Mouse (Mus musculus) MEL (cell line): ENCODE measurements at regions not wholly inside any gene's neighbourhood (a gene's known extent, or its start where the extent isn't known, plus 50 kb on each side); places are given as distances from the start of the nearest gene placed in this dataset.

Experiments used
- DNase-seq: peaks from one replicate; pipeline ENCODE4 v3.0.0; 2011; ENCODE audit warnings: low read depth, low spot score
- H3K27ac ChIP-seq: 2 replicates; pipeline ENCODE4 v1.5.1; 2012; ENCODE audit warnings: low read depth, mild to moderate bottlenecking, control low read depth, low read length, moderate library complexity; ENCODE audit not compliant: control insufficient read depth
- H3K27me3 ChIP-seq, 2 experiments: fragments of 150-350 bp in 1 of 2; sonication (generic) in 1 of 2; 2 replicates each; pipeline ENCODE4 v1.6.1; 2012; ENCODE audit warnings: low read length in 2 of 2, mild to moderate bottlenecking in 2 of 2, improper control_type of control experiment in 1 of 2, moderate library complexity in 1 of 2; ENCODE audit not compliant: insufficient read depth in 2 of 2, control insufficient read depth in 1 of 2
- H3K36me3 ChIP-seq, 2 experiments: 2 replicates each; pipeline ENCODE4 v1.6.1; 2012 to 2014; ENCODE audit warnings: low read length in 2 of 2, improper control_type of control experiment in 1 of 2, inconsistent platforms in 1 of 2, mild to moderate bottlenecking in 1 of 2; ENCODE audit not compliant: insufficient read depth in 2 of 2, control insufficient read depth in 1 of 2
- H3K4me1 ChIP-seq, 2 experiments: fragments of 150-350 bp in 1 of 2; sonication (generic) in 1 of 2; 2 replicates each; pipeline ENCODE4 v1.6.1; 2012; ENCODE audit warnings: low read length in 2 of 2, improper control_type of control experiment in 1 of 2, mild to moderate bottlenecking in 1 of 2; ENCODE audit not compliant: insufficient read depth in 2 of 2, control insufficient read depth in 1 of 2
- H3K4me3 ChIP-seq, 2 experiments: fragments of 150-350 bp in 1 of 2; sonication (generic) in 1 of 2; 2 replicates each; pipeline ENCODE4 v1.5.1; 2012; ENCODE audit warnings: low read depth in 2 of 2, low read length in 2 of 2, mild to moderate bottlenecking in 2 of 2, moderate library complexity in 2 of 2, control low read depth in 1 of 2, improper control_type of control experiment in 1 of 2; ENCODE audit not compliant: control insufficient read depth in 1 of 2, insufficient read depth in 1 of 2
- H3K79me2 ChIP-seq: 2 replicates; pipeline ENCODE4 v1.6.1; 2012; ENCODE audit warnings: mild to moderate bottlenecking, low read length, moderate library complexity; ENCODE audit not compliant: control insufficient read depth, poor library complexity, insufficient read depth
- H3K9ac ChIP-seq: 2 replicates; pipeline ENCODE4 v1.6.1; 2012; ENCODE audit warnings: low read depth, mild to moderate bottlenecking, control low read depth, low read length, moderate library complexity; ENCODE audit not compliant: control insufficient read depth, poor library complexity, severe bottlenecking
- H3K9me3 ChIP-seq: fragments of 150-350 bp; sonication (generic); replicated peaks from 2 replicates; pipeline ENCODE4 v1.6.1; 2012; ENCODE audit warnings: mild to moderate bottlenecking, low read length, improper control_type of control experiment, moderate library complexity; ENCODE audit not compliant: insufficient read depth
- BHLHE40 ChIP-seq: IDR thresholded peaks from 2 replicates; pipeline ENCODE4 v1.6.1; 2012; ENCODE audit warnings: low read depth, mild to moderate bottlenecking, inconsistent platforms, low read length, improper control_type of control experiment, borderline replicate concordance
- CHD2 ChIP-seq: IDR thresholded peaks from 2 replicates; pipeline ENCODE4 v1.6.1; 2011; ENCODE audit warnings: low read length, improper control_type of control experiment
- EP300 ChIP-seq, 2 experiments: IDR thresholded peaks; 2 replicates each; pipeline ENCODE4 v1.6.1; 2011; ENCODE audit warnings: improper control_type of control experiment in 2 of 2, low read length in 2 of 2, low read depth in 1 of 2, mild to moderate bottlenecking in 1 of 2
- ETS1 ChIP-seq: IDR thresholded peaks from 2 replicates; pipeline ENCODE4 v1.6.1; 2012; ENCODE audit warnings: low read depth, mild to moderate bottlenecking, inconsistent platforms, low read length, improper control_type of control experiment, moderate library complexity
- GATA1 ChIP-seq: IDR thresholded peaks from 2 replicates; pipeline ENCODE4 v1.6.1; 2011; ENCODE audit warnings: low read depth, low read length, improper control_type of control experiment
- MAFK ChIP-seq: IDR thresholded peaks from 2 replicates; pipeline ENCODE4 v1.6.1; 2011; ENCODE audit warnings: low read depth, mild to moderate bottlenecking, low read length, improper control_type of control experiment, borderline replicate concordance
- MEF2A ChIP-seq: IDR thresholded peaks from 2 replicates; pipeline ENCODE4 v1.6.1; 2014; ENCODE audit warnings: low read depth, mild to moderate bottlenecking, inconsistent platforms, low read length, improper control_type of control experiment; ENCODE audit not compliant: poor library complexity, insufficient replicate concordance, severe bottlenecking; ENCODE audit errors: extremely low read depth
- MXI1 ChIP-seq: IDR thresholded peaks from 2 replicates; pipeline ENCODE4 v1.6.1; 2011; ENCODE audit warnings: mild to moderate bottlenecking, low read depth, low read length, improper control_type of control experiment
- MYB ChIP-seq: IDR thresholded peaks from 2 replicates; pipeline ENCODE4 v1.6.1; 2011; ENCODE audit warnings: mild to moderate bottlenecking, low read depth, low read length, improper control_type of control experiment
- MYC ChIP-seq: IDR thresholded peaks from 2 replicates; pipeline ENCODE4 v1.6.1; 2011; ENCODE audit warnings: low read depth, mild to moderate bottlenecking, low read length, improper control_type of control experiment, moderate library complexity
- NELFE ChIP-seq: IDR thresholded peaks from 2 replicates; pipeline ENCODE4 v1.6.1; 2011; ENCODE audit warnings: low read depth, low read length, improper control_type of control experiment
- NRF1 ChIP-seq: IDR thresholded peaks from 2 replicates; pipeline ENCODE4 v1.6.1; 2014; ENCODE audit warnings: low read depth, mild to moderate bottlenecking, inconsistent platforms, low read length, improper control_type of control experiment, moderate library complexity; ENCODE audit not compliant: poor library complexity, insufficient read depth, severe bottlenecking
- POLR2A ChIP-seq, 2 experiments: IDR thresholded peaks; 2 replicates each; pipeline ENCODE4 v1.6.1; 2011 to 2012; ENCODE audit warnings: low read length in 2 of 2, mild to moderate bottlenecking in 2 of 2, control low read depth in 1 of 2, improper control_type of control experiment in 1 of 2, low read depth in 1 of 2, moderate library complexity in 1 of 2; ENCODE audit not compliant: control insufficient read depth in 1 of 2, insufficient read depth in 1 of 2, poor library complexity in 1 of 2
- UBTF ChIP-seq: IDR thresholded peaks from 2 replicates; pipeline ENCODE4 v1.6.1; 2012; ENCODE audit warnings: low read depth, mild to moderate bottlenecking, inconsistent platforms, low read length, improper control_type of control experiment, moderate library complexity, borderline replicate concordance; ENCODE audit not compliant: insufficient read depth
- USF1 ChIP-seq: IDR thresholded peaks from 2 replicates; pipeline ENCODE4 v1.6.1; 2014; ENCODE audit warnings: low read depth, mild to moderate bottlenecking, inconsistent platforms, low read length, improper control_type of control experiment, moderate library complexity
- ZKSCAN1 ChIP-seq: IDR thresholded peaks from 2 replicates; pipeline ENCODE4 v1.6.1; 2012; ENCODE audit warnings: low read depth, mild to moderate bottlenecking, inconsistent platforms, low read length, improper control_type of control experiment, moderate library complexity
- ZMIZ1 ChIP-seq: IDR thresholded peaks from 2 replicates; pipeline ENCODE4 v1.6.1; 2012; ENCODE audit warnings: low read depth, mild to moderate bottlenecking, inconsistent platforms, low read length, improper control_type of control experiment, moderate library complexity
- ZNF384 ChIP-seq: IDR thresholded peaks from 2 replicates; pipeline ENCODE4 v1.6.1; 2012; ENCODE audit warnings: low read depth, mild to moderate bottlenecking, inconsistent platforms, low read length, improper control_type of control experiment

- DNase-seq = no peak
- TF ChIP-seq NELFE = no peak
- no peak for TF ChIP-seq MEF2A
- TF ChIP-seq ZKSCAN1 = no peak
- TF ChIP-seq ETS1 = no peak
- no peak for TF ChIP-seq CHD2
- TF ChIP-seq NRF1 = no peak
These were observed 944.4 kb downstream of the Ttll7 start for GRCm38 (mm10) chr3:147796524-147796923.

GRCm38 (mm10) chr3:147795116-147795515 lies 942.9 kb downstream of the Ttll7 start:
- Histone ChIP-seq H3K4me3 (no peak overlapping the region), H3K79me2 (no peaks in the 10 kb centered on the region)
- no peak for TF ChIP-seq MXI1
- no peak for TF ChIP-seq GATA1
- TF ChIP-seq MYB = no peak
- TF ChIP-seq MYC = no peak
- TF ChIP-seq, all 39 proteins: peak for 0
- Histone ChIP-seq H3K9ac (no peak overlapping the region), H3K27ac (no peak overlapping the region), H3K9me3 (no peaks in the 10 kb centered on the region), H3K27me3 (no peaks in the 10 kb centered on the region), H3K4me1 (no peaks in the 10 kb centered on the region), H3K36me3 (no peaks in the 10 kb centered on the region)
- DNase-seq = no peak

More at GRCm38 (mm10) chr3:147796524-147796923, 944.4 kb downstream of the Ttll7 start:
- Histone ChIP-seq H3K27ac (no peak overlapping the region), H3K9ac (no peak overlapping the region), H3K79me2 (no peaks in the 10 kb centered on the region), H3K9me3 (no peaks in the 10 kb centered on the region), H3K27me3 (no peaks in the 10 kb centered on the region), H3K4me3 (no peak overlapping the region), H3K4me1 (no peaks in the 10 kb centered on the region), H3K36me3 (no peaks in the 10 kb centered on the region)

- Histone ChIP-seq H3K9ac (no peak overlapping the region), H3K9me3 (no peaks in the 10 kb centered on the region), H3K27me3 (no peaks in the 10 kb centered on the region), H3K27ac (no peak overlapping the region), H3K4me1 (no peaks in the 10 kb centered on the region), H3K4me3 (no peak overlapping the region), H3K36me3 (no peaks in the 10 kb centered on the region), H3K79me2 (no peaks in the 10 kb centered on the region)
- TF ChIP-seq BHLHE40 = no peak
- no peak for TF ChIP-seq EP300 (IDR thresholded peaks at IDR 0.05; ENCODE audit: low read depth in 1 of 2, low read length in 2 of 2)
- no peak for TF ChIP-seq NRF1
- no peak for TF ChIP-seq MAFK
- TF ChIP-seq ZNF384 = no peak
- no peak for TF ChIP-seq USF1
- TF ChIP-seq UBTF = no peak
- TF ChIP-seq POLR2A (IDR thresholded peaks at IDR 0.05; ENCODE audit: control insufficient read depth in 1 of 2, insufficient read depth in 1 of 2, low read depth in 1 of 2, low read length in 2 of 2, poor library complexity in 1 of 2) = no peak
- no peak for TF ChIP-seq MYB
- no peak for TF ChIP-seq ZMIZ1
- no peak for DNase-seq
These were observed 934.4 kb downstream of the Ttll7 start for GRCm38 (mm10) chr3:147786555-147786954.
